Mouse (Mus musculus) forebrain, postnatal 0 days (tissue): ENCODE results near the gene F830045P16Rik. TPM values are rescaled to one million over a fixed set of nuclear protein-coding genes. Genes with fewer than 3 reads are reported as not detected.

ENCODE experiments used
- ATAC-seq: fragments of 200-750 bp; cut with Nextera tagmentation; 2 replicates; pipeline ENCODE4 v1.8.0; 2017; ENCODE audit warnings: mild to moderate bottlenecking, moderate library complexity
- DNase-seq: peaks from one replicate; pipeline ENCODE4 v3.0.0-alpha.2; 2015
- H3K27ac ChIP-seq: fragments of 300-500 bp; sonication (generic); 2 replicates; pipeline ENCODE4 v1.5.1; 2014; ENCODE audit warnings: low read depth, mild to moderate bottlenecking, antibody characterized with exemption, low read length, moderate library complexity, mixed read lengths
- H3K27me3 ChIP-seq: fragments of 300-500 bp; sonication (generic); 2 replicates; pipeline ENCODE4 v1.6.1; 2014; ENCODE audit warnings: mild to moderate bottlenecking, low read length, mixed read lengths; ENCODE audit not compliant: insufficient read depth
- H3K36me3 ChIP-seq: fragments of 300-500 bp; sonication (generic); 2 replicates; pipeline ENCODE4 v1.6.1; 2014; ENCODE audit warnings: mild to moderate bottlenecking, moderate library complexity; ENCODE audit not compliant: insufficient read depth
- H3K4me1 ChIP-seq: fragments of 300-500 bp; sonication (generic); 2 replicates; pipeline ENCODE4 v1.6.1; 2014; ENCODE audit warnings: antibody characterized with exemption; ENCODE audit not compliant: insufficient read depth
- H3K4me2 ChIP-seq: fragments of 300-500 bp; sonication (generic); 2 replicates; pipeline ENCODE4 v1.6.1; 2014; ENCODE audit warnings: low read depth, mild to moderate bottlenecking, moderate library complexity
- H3K4me3 ChIP-seq: fragments of 300-500 bp; sonication (generic); 2 replicates; pipeline ENCODE4 v1.5.1; 2014; ENCODE audit warnings: low read depth, low read length, mixed read lengths
- H3K9ac ChIP-seq: fragments of 300-500 bp; sonication (generic); 2 replicates; pipeline ENCODE4 v1.6.1; 2014; ENCODE audit warnings: mild to moderate bottlenecking
- H3K9me3 ChIP-seq: fragments of 300-500 bp; sonication (generic); 2 replicates; pipeline ENCODE4 v1.6.1; 2016; ENCODE audit warnings: low read length
- CTCF ChIP-seq: sonication (generic); IDR thresholded peaks from 2 replicates; pipeline ENCODE4 v1.5.1; 2016; ENCODE audit warnings: antibody characterized with exemption, control low read depth, low read depth
- WGBS: fragments of 180-500 bp; shearing (Covaris S2); extraction: QIAGEN DNeasy Blood & Tissue Kit; methylation state at CpG from one replicate; pipeline ENCODE4 v1.1.7; 2014; 5-methylcytosine and 5-hydroxymethylcytosine counted together
- polyA plus RNA-seq: library from polyadenylated mRNA; unstranded; fragments of >200 nt; fragmentation: Nextera tagmentation; extraction: Ambion mirVana; gene quantifications from 2 replicates; pipeline ENCODE4 v1.2.1, GENCODE M21; 2015
- total RNA-seq: library from RNA; depleted of rRNA; stranded (reverse); fragments of >200 nt; gene quantifications from 2 replicates; pipeline ENCODE4 v1.2.3, GENCODE M21; 2014

The F830045P16Rik gene
- total and polyA plus RNA-seq, 2 experiments from 2014 or later, result not detected

DNA sequence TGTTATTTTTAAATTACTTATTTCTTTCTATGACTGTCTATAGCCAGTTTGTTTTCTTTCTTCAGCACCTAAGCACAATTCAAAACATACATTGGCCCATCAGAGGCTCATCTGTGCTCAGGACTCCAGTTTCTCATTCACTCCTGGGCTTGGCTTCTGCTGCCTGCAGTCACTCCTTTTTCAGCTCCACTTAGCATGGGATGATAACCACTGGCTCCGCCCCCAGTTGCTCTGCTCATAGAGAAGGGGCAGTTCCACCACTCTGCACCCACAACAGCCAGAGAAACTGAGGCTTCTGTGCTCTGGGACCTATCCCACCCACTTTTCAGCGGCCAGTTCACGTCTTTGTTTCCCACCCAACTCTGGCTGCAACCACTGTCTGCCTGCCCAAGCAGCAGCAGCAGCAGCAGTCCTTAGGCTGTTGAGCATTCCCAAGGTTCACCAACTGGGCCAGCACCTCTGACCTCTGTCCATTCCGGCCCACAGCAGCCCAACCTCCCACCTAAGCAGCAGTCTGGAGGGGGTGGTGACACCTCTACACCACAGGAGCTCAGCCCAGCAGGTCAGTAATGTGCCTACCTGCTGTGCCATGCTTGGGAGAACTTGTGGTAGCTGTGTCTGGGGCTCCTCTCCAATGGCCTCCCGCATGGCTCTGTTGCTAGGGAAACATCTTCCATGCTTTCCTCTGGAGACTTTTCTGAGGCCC, 1.4 kb downstream of the F830045P16Rik start:
- ATAC-seq (no peak), DNase-seq (no peak)
- H3K4me2 ChIP-seq, result no peak overlapping the region
- WGBS, result 61% methylated on average over 5 of the region's 5 CpGs
- H3K27ac ChIP-seq, result no peak overlapping the region
- TF ChIP-seq CTCF, result no peak
- H3K4me3 ChIP-seq, result no peak overlapping the region
- H3K36me3 ChIP-seq, result no peaks in the 10 kb centered on the region
- H3K27me3 ChIP-seq, result no peaks in the 10 kb centered on the region
- no peak overlapping the region for H3K9ac ChIP-seq
- no peaks in the 10 kb centered on the region for H3K9me3 ChIP-seq
- H3K4me1 ChIP-seq, result no peaks in the 10 kb centered on the region

GRCm38 (mm10) chr2:129531890-129532289, 4.5 kb downstream of the F830045P16Rik start:
- H3K4me2 ChIP-seq, result no peak overlapping the region
- H3K9me3 ChIP-seq, result no peaks in the 10 kb centered on the region
- ATAC-seq, result no peak
- no peak for DNase-seq
- no peak overlapping the region for H3K4me3 ChIP-seq
- no peak overlapping the region for H3K9ac ChIP-seq
- H3K4me1 ChIP-seq, result no peaks in the 10 kb centered on the region
- no peaks in the 10 kb centered on the region for H3K27me3 ChIP-seq
- no peak for TF ChIP-seq CTCF
- no peak overlapping the region for H3K27ac ChIP-seq
- no peaks in the 10 kb centered on the region for H3K36me3 ChIP-seq
- WGBS, result 77% methylated on average over 2 of the region's 2 CpGs

- DNase-seq (no peak), ATAC-seq (no peak)
- Histone ChIP-seq H3K4me3 (no peak overlapping the region), H3K4me2 (no peak overlapping the region), H3K4me1 (no peaks in the 10 kb centered on the region), H3K9ac (no peak overlapping the region), H3K27me3 (no peaks in the 10 kb centered on the region), H3K36me3 (no peaks in the 10 kb centered on the region), H3K27ac (no peak overlapping the region), H3K9me3 (no peaks in the 10 kb centered on the region)
- no peak for TF ChIP-seq CTCF
Observed at GRCm38 (mm10) chr2:129531102-129531501, 5.3 kb downstream of the F830045P16Rik start.

GRCm38 (mm10) chr2:129529297-129530209, 6.8 kb downstream of the F830045P16Rik start:
- H3K9me3 ChIP-seq, result no peaks in the 10 kb centered on the region
- DNase-seq (peak; percentile 28), ATAC-seq (peak; percentile 58)
- H3K9ac ChIP-seq, result no peak overlapping the region
- no peaks in the 10 kb centered on the region for H3K36me3 ChIP-seq
- no peak overlapping the region for H3K4me2 ChIP-seq
- H3K27ac ChIP-seq, result no peak overlapping the region
- no peaks in the 10 kb centered on the region for H3K27me3 ChIP-seq
- no peaks in the 10 kb centered on the region for H3K4me1 ChIP-seq
- no peak overlapping the region for H3K4me3 ChIP-seq
- 22% methylated on average over 14 of the region's 14 CpGs for WGBS
- TF ChIP-seq CTCF, result no peak

GRCm38 (mm10) chr2:129527916-129528315, 8.5 kb downstream of the F830045P16Rik start:
- Histone ChIP-seq H3K27ac (no peak overlapping the region), H3K36me3 (no peaks in the 10 kb centered on the region), H3K4me1 (no peaks in the 10 kb centered on the region), H3K4me2 (no peak overlapping the region), H3K27me3 (no peaks in the 10 kb centered on the region), H3K9me3 (no peaks in the 10 kb centered on the region), H3K4me3 (no peak overlapping the region), H3K9ac (no peak overlapping the region)
- WGBS, result 93% methylated on average over 4 of the region's 4 CpGs
- TF ChIP-seq CTCF, result no peak
- DNase-seq (no peak), ATAC-seq (no peak)

DNA sequence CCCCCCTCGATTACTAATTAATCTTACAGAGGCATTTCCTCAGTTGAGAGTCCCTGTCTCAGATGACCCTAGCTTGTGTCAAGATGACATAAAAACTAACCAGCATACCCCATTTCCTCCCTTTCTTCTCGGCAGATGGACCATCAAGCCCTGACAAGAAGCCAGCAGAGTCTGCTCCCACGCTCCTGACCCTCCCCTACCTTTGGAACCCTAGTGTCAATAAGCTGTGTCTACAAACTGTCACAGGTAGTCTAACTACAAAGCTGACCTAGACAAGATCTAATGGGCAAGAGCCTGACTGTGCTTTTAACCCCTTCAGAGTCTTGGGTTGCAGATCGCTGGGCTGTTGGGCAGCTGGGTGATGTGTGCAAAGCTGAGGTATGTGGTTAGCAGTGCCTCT, 10.1 kb downstream of the F830045P16Rik start:
- 90% methylated on average over 4 of the region's 4 CpGs for WGBS

DNA sequence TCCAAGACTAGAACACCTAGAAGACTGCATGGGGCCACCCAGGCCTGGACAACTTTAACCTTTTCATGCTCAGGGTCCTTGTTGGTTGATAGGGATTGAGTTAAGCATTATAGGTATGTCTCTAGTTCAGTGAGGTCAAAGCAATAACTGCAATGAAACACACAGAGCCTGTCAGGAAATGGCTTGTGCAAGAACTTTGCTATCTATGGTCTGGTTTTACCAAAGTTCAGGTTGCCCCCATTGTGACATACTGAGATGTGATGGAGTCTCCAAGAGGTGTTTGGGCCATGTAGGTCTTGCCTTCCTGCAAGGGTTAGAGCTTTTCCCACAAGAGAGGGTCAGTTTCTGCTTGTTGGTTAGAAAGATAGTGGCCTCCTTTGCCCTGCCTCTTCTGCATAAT, 10.8 kb downstream of the F830045P16Rik start:
- DNase-seq, result no peak
- TF ChIP-seq CTCF, result no peak

More for the DNA sequence above, 10.1 kb downstream of the F830045P16Rik start:
- Histone ChIP-seq H3K4me2 (no peak overlapping the region), H3K36me3 (no peaks in the 10 kb centered on the region), H3K9ac (no peak overlapping the region), H3K27ac (no peak overlapping the region), H3K4me3 (no peak overlapping the region), H3K9me3 (no peaks in the 10 kb centered on the region), H3K4me1 (no peaks in the 10 kb centered on the region), H3K27me3 (no peaks in the 10 kb centered on the region)
- TF ChIP-seq CTCF, result no peak
- ATAC-seq (no peak), DNase-seq (no peak)

More for the DNA sequence above, 10.8 kb downstream of the F830045P16Rik start:
- H3K27me3 ChIP-seq, result no peaks in the 10 kb centered on the region
- no peak overlapping the region for H3K9ac ChIP-seq
- H3K36me3 ChIP-seq, result no peaks in the 10 kb centered on the region
- no peaks in the 10 kb centered on the region for H3K4me1 ChIP-seq
- H3K4me2 ChIP-seq, result no peak overlapping the region
- H3K9me3 ChIP-seq, result no peaks in the 10 kb centered on the region
- ATAC-seq, result no peak
- H3K27ac ChIP-seq, result no peak overlapping the region
- H3K4me3 ChIP-seq, result no peak overlapping the region
